Mouse (Mus musculus) kidney, embryonic 16.5 days (tissue): ENCODE data around the gene Sds. TPM values are rescaled to one million over a fixed set of nuclear protein-coding genes. Genes with fewer than 3 reads are reported as not detected.
"Not testable (repeated sequence)": the region's sequence is repeated elsewhere in the genome, so short reads cannot be mapped to it uniquely, and the experiment has no call there.

Experiments used
- ATAC-seq: fragments of 200-750 bp; cut with Nextera tagmentation; 2 replicates; pipeline ENCODE4 v1.8.0; 2017; ENCODE audit warnings: moderate TSS enrichment; ENCODE audit not compliant: low FRiP score, low TSS enrichment
- H3K27ac ChIP-seq: fragments of 300-500 bp; sonication (generic); 2 replicates; pipeline ENCODE4 v1.5.1; 2014; ENCODE audit warnings: low read length
- H3K27me3 ChIP-seq: fragments of 300-500 bp; sonication (generic); 2 replicates; pipeline ENCODE4 v1.6.1; 2014; ENCODE audit warnings: low read length, control low read depth, mixed read lengths; ENCODE audit not compliant: insufficient read depth
- H3K36me3 ChIP-seq: fragments of 300-500 bp; sonication (generic); 2 replicates; pipeline ENCODE4 v1.6.1; 2014; ENCODE audit warnings: low read length, control low read depth, mixed read lengths; ENCODE audit not compliant: insufficient read depth
- H3K4me1 ChIP-seq: fragments of 300-500 bp; sonication (generic); 2 replicates; pipeline ENCODE4 v1.6.1; 2014; ENCODE audit warnings: low read length, control low read depth, mixed read lengths; ENCODE audit not compliant: insufficient read depth
- H3K4me2 ChIP-seq: fragments of 300-500 bp; sonication (generic); replicated peaks from 2 replicates; pipeline ENCODE4 v1.6.1; 2014; ENCODE audit warnings: low read depth, low read length
- H3K4me3 ChIP-seq: fragments of 300-500 bp; sonication (generic); 2 replicates; pipeline ENCODE4 v1.5.1; 2014; ENCODE audit warnings: mild to moderate bottlenecking, low read length
- H3K9ac ChIP-seq: fragments of 300-500 bp; sonication (generic); replicated peaks from 2 replicates; pipeline ENCODE4 v1.6.1; 2014; ENCODE audit warnings: low read length
- H3K9me3 ChIP-seq: fragments of 300-500 bp; sonication (generic); 2 replicates; pipeline ENCODE4 v1.6.1; 2016; ENCODE audit warnings: low read length, control low read depth
- WGBS: fragments of 180-500 bp; shearing (Covaris S2); extraction: QIAGEN DNeasy Blood & Tissue Kit; methylation state at CpG from one replicate; pipeline ENCODE4 v1.1.7; 2014; 5-methylcytosine and 5-hydroxymethylcytosine counted together
- polyA plus RNA-seq: library from polyadenylated mRNA; unstranded; fragments of >200 nt; fragmentation: Nextera tagmentation; extraction: Ambion mirVana; gene quantifications from 2 replicates; pipeline ENCODE4 v1.2.1, GENCODE M21; 2015

The Sds gene
- polyA plus RNA-seq, 1 experiment from 2014 or later, result not detected

GRCm38 (mm10) chr5:120495703-120496226, 19.4 kb downstream of the Sds start:
- no peak overlapping the region for H3K4me2 ChIP-seq
- WGBS, result 65% methylated on average over 13 of the region's 13 CpGs

GRCm38 (mm10) chr5:120497071-120497470, 20.7 kb downstream of the Sds start:
- H3K27ac ChIP-seq, result no peak overlapping the region
- no peaks in the 10 kb centered on the region for H3K27me3 ChIP-seq
- peaks cover 14% of the 10 kb centered on the region for H3K4me1 ChIP-seq
- 81% methylated on average over 3 of the region's 3 CpGs for WGBS
- H3K36me3 ChIP-seq, result 0 out of 2 replicates have a peak, but pooled peaks cover 2% of the 10 kb centered on the region
- no peaks in the 10 kb centered on the region for H3K9me3 ChIP-seq
- H3K4me2 ChIP-seq, result no peak overlapping the region
- no peak for ATAC-seq
- no peak overlapping the region for H3K4me3 ChIP-seq
- H3K9ac ChIP-seq, result no peak overlapping the region

More at GRCm38 (mm10) chr5:120495703-120496226, 19.4 kb downstream of the Sds start:
- ATAC-seq, result no peak
- peaks cover 8% of the 10 kb centered on the region; the same call in 1 of the 2 replicates for H3K4me1 ChIP-seq
- H3K27ac ChIP-seq, result no peak overlapping the region
- H3K4me3 ChIP-seq, result no peak overlapping the region
- 0 out of 2 replicates have a peak, but pooled peaks cover 4% of the 10 kb centered on the region for H3K36me3 ChIP-seq
- no peaks in the 10 kb centered on the region for H3K27me3 ChIP-seq
- H3K9ac ChIP-seq, result no peak overlapping the region
- H3K9me3 ChIP-seq, result no peaks in the 10 kb centered on the region

GRCm38 (mm10) chr5:120499202-120499601, 22.9 kb downstream of the Sds start:
- Histone ChIP-seq H3K9ac (no peak overlapping the region), H3K4me2 (no peak overlapping the region), H3K4me1 (peaks cover 23% of the 10 kb centered on the region), H3K9me3 (no peaks in the 10 kb centered on the region), H3K36me3 (no peaks in the 10 kb centered on the region), H3K27me3 (no peaks in the 10 kb centered on the region), H3K27ac (no peak overlapping the region), H3K4me3 (no peak overlapping the region)
- 84% methylated on average over 4 of the region's 4 CpGs for WGBS
- ATAC-seq, result no peak

- H3K36me3 ChIP-seq, H3K4me2 ChIP-seq, H3K4me3 ChIP-seq, H3K27ac ChIP-seq, ATAC-seq, H3K9ac ChIP-seq, H3K9me3 ChIP-seq, H3K27me3 ChIP-seq: not testable (repeated sequence)
- H3K4me1 ChIP-seq, result peaks cover 19% of the 10 kb centered on the region
- 86% methylated on average over 9 of the region's 9 CpGs for WGBS
Measured at GRCm38 (mm10) chr5:120500609-120501008, 24.3 kb downstream of the Sds start.

GRCm38 (mm10) chr5:120502147-120502621, 25.9 kb downstream of the Sds start:
- Histone ChIP-seq H3K27ac (no peak overlapping the region), H3K36me3 (no peaks in the 10 kb centered on the region), H3K4me3 (peak overlapping the region; percentile 79), H3K4me1 (peaks cover 15% of the 10 kb centered on the region), H3K9me3 (no peaks in the 10 kb centered on the region), H3K4me2 (peak overlapping the region; percentile 92), H3K9ac (peak overlapping the region; percentile 87), H3K27me3 (no peaks in the 10 kb centered on the region)
- WGBS, result 64% methylated on average over 9 of the region's 9 CpGs
- ATAC-seq, result no peak

GRCm38 (mm10) chr5:120502675-120503143, 26.4 kb downstream of the Sds start:
- peaks cover 15% of the 10 kb centered on the region for H3K4me1 ChIP-seq
- H3K9ac ChIP-seq, result peak overlapping the region; percentile 87
- no peak overlapping the region for H3K27ac ChIP-seq
- no peaks in the 10 kb centered on the region for H3K36me3 ChIP-seq
- WGBS, result 4% methylated on average over 12 of the region's 12 CpGs
- peak overlapping the region; percentile 79 for H3K4me3 ChIP-seq
- H3K27me3 ChIP-seq, result no peaks in the 10 kb centered on the region
- no peak for ATAC-seq
- H3K4me2 ChIP-seq, result peak overlapping the region; percentile 92
- H3K9me3 ChIP-seq, result no peaks in the 10 kb centered on the region

GRCm38 (mm10) chr5:120503144-120503795, 26.9 kb downstream of the Sds start, which contains the start of gene Plbd2:
TSS of gene Plbd2 (minus strand) at chr5:120503625.
- H3K27me3 ChIP-seq, result no peaks in the 10 kb centered on the region
- no peak within 1 kb of the TSS for H3K27ac ChIP-seq
- H3K9me3 ChIP-seq, result no peaks in the 10 kb centered on the region
- no peaks in the 10 kb centered on the region for H3K36me3 ChIP-seq
- 0% methylated on average over 54 of the region's 55 CpGs for WGBS
- H3K4me3 ChIP-seq, result peak within 1 kb of the TSS; percentile 79
- H3K9ac ChIP-seq, result peak within 1 kb of the TSS; percentile 87
- peak; percentile 76 for ATAC-seq
- H3K4me2 ChIP-seq, result peak within 1 kb of the TSS; percentile 92
- peaks cover 15% of the 10 kb centered on the region for H3K4me1 ChIP-seq

- peak overlapping the region; percentile 33; the same call in 1 of the 2 replicates for H3K4me2 ChIP-seq
Measured at GRCm38 (mm10) chr5:120505368-120505767, 29.0 kb downstream of the Sds start.

GRCm38 (mm10) chr5:120505781-120506180, 29.5 kb downstream of the Sds start:
- no peaks in the 10 kb centered on the region for H3K36me3 ChIP-seq
- H3K9me3 ChIP-seq, result peaks cover 2% of the 10 kb centered on the region; the same call in 1 of the 2 replicates
- no peak for ATAC-seq
- H3K4me2 ChIP-seq, result peak overlapping the region; percentile 33; the same call in 1 of the 2 replicates
- H3K9ac ChIP-seq, result no peak overlapping the region
- no peak overlapping the region for H3K27ac ChIP-seq
- whole genome bisulfite sequencing, result 64% methylated on average over 9 of the region's 9 CpGs
- no peaks in the 10 kb centered on the region for H3K27me3 ChIP-seq
- H3K4me3 ChIP-seq, result no peak overlapping the region
- peaks cover 15% of the 10 kb centered on the region for H3K4me1 ChIP-seq

More at GRCm38 (mm10) chr5:120505368-120505767, 29.0 kb downstream of the Sds start:
- ATAC-seq, result peak; percentile 29
- Histone ChIP-seq H3K27ac (no peak overlapping the region), H3K27me3 (no peaks in the 10 kb centered on the region), H3K4me3 (no peak overlapping the region), H3K9me3 (peaks cover 2% of the 10 kb centered on the region; the same call in 1 of the 2 replicates), H3K4me1 (peaks cover 15% of the 10 kb centered on the region), H3K36me3 (no peaks in the 10 kb centered on the region), H3K9ac (no peak overlapping the region; the same call in 1 of the 2 replicates)
- WGBS, result 19% methylated on average over 16 of the region's 16 CpGs

- WGBS, result 51% methylated on average over 9 of the region's 9 CpGs
Measured at GRCm38 (mm10) chr5:120506490-120506889, 30.2 kb downstream of the Sds start.

More at GRCm38 (mm10) chr5:120506490-120506889, 30.2 kb downstream of the Sds start:
- H3K4me2 ChIP-seq, result no peak overlapping the region
- H3K9ac ChIP-seq, result no peak overlapping the region
- peaks cover 17% of the 10 kb centered on the region for H3K4me1 ChIP-seq
- ATAC-seq, result no peak
- peaks cover 2% of the 10 kb centered on the region; the same call in 1 of the 2 replicates for H3K9me3 ChIP-seq
- no peaks in the 10 kb centered on the region for H3K27me3 ChIP-seq
- H3K4me3 ChIP-seq, result no peak overlapping the region
- no peaks in the 10 kb centered on the region for H3K36me3 ChIP-seq
- H3K27ac ChIP-seq, result no peak overlapping the region
